Comparison of ENCODE assay signal across 10 mouse cellular contexts in genomic region chr2:29747852-29748251, GRCm38 (mm10). TPM values are rescaled to one million over a fixed set of nuclear protein-coding genes. Genes with fewer than 3 reads are reported as not detected.
DNase-seq lines count a peak whose midpoint lies in the region; ATAC-seq and TF ChIP-seq lines count a peak whose summit lies in the region.
"Had no signal": no experiment of that assay in that cellular context is flagged by ENCODE, and none has a peak within 500 bp of the region (broad histone marks: within the 10 kb centered on the region; RNA-seq: fewer than 3 reads in every experiment).

No protein-coding gene starts in this region.

- H3K9ac ChIP-seq in lung, embryonic 14.5 days, result no peak overlapping the region

- no peak for DNase-seq in gastrocnemius, adult 2 months
- DNase-seq in gastrocnemius, postnatal 36 days, result no peak
- peak; percentile 52 for DNase-seq in lung, embryonic 14.5 days
- DNase-seq in lung, adult 18-20 months, result no peak
- DNase-seq in induced T-regulatory cell, adult 2 months (ENCODE audit: low read depth), result peak; percentile 55
- peak; percentile 46 for DNase-seq in thymus, postnatal 25 days
- no peak for DNase-seq in adrenal gland, postnatal 4 days (ENCODE audit: low spot score in 2 of 2)

- H3K4me3 ChIP-seq in gastrocnemius, adult 2 months, result no peak overlapping the region
- H3K4me3 ChIP-seq in lung, embryonic 14.5 days (ENCODE audit: low read depth, low read length), result no peak overlapping the region

- H3K4me1 ChIP-seq in lung, embryonic 14.5 days (ENCODE audit: insufficient read depth), result 0 out of 2 replicates have a peak, but pooled peaks cover 3% of the 10 kb centered on the region

- ATAC-seq in lung, embryonic 14.5 days (ENCODE audit: insufficient read depth), result no peak
- ATAC-seq in megakaryocyte-erythroid progenitor cell, adult 5-6 weeks (replicated peaks; ENCODE audit: low FRiP score, low TSS enrichment, poor library complexity, severe bottlenecking), result no peak

- no peak overlapping the region for H3K4me2 ChIP-seq in lung, embryonic 14.5 days

- no peak overlapping the region for H3K27ac ChIP-seq in gastrocnemius, adult 2 months
- no peak overlapping the region for H3K27ac ChIP-seq in lung, embryonic 14.5 days (ENCODE audit: low read depth)

- H3K9me3 ChIP-seq in lung, embryonic 14.5 days (ENCODE audit: low read depth, low read length), result no peaks in the 10 kb centered on the region

- 65% methylated on average over 5 of the region's 5 CpGs for WGBS in lung, embryonic 14.5 days

- H3K27me3 ChIP-seq in lung, embryonic 14.5 days (ENCODE audit: insufficient read depth, low read length), result peaks cover 64% of the 10 kb centered on the region

- peak; percentile 40 for TF ChIP-seq CTCF in gastrocnemius, adult 2 months (IDR thresholded peaks at IDR 0.05)
- peak; percentile 43 for TF ChIP-seq CTCF in lung, embryonic 14.5 days (IDR thresholded peaks at IDR 0.05; ENCODE audit: low read depth)

- no peaks in the 10 kb centered on the region for H3K36me3 ChIP-seq in lung, embryonic 14.5 days (ENCODE audit: insufficient read depth)

- intact Hi-C loops in gastrocnemius, adult 2 months (cut with DNase I), result no loop called here
- intact Hi-C loops in gastrocnemius, postnatal 36 days (cut with DNase I), result no loop called here

RNA-seq across cellular contexts. Expression of gene Gm13420, which starts 3.6 kb away (rescaled TPM):
- not detected for total RNA-seq in gastrocnemius, adult 2 months (2021)
- total RNA-seq in gastrocnemius, postnatal 36 days (2021), result not detected
- polyA plus RNA-seq in lung, embryonic 14.5 days (2014; fragmentation: Nextera tagmentation; extraction: Ambion mirVana), result 1.6 and 2.1 TPM in 2 replicates
- not detected in 2 replicates for total RNA-seq in megakaryocyte-erythroid progenitor cell, adult 5-6 weeks (2014; fragmentation: Nextera tagmentation)
- total RNA-seq in megakaryocyte-erythroid progenitor cell, adult 5-6 weeks (2017), result not detected in 2 replicates
- total RNA-seq in adrenal gland, postnatal 4 days (2021), result 1 to 10 TPM in 1 of 2 experiments, not detected in 1; 1.8 TPM

RNA-seq across cellular contexts. Expression of gene Gm13547, which starts 11.3 kb away (rescaled TPM):
- not detected for total RNA-seq in gastrocnemius, adult 2 months (2021)
- not detected for total RNA-seq in gastrocnemius, postnatal 36 days (2021)
- polyA plus RNA-seq in lung, embryonic 14.5 days (2014; fragmentation: Nextera tagmentation; extraction: Ambion mirVana), result not detected in 2 replicates
- 3.6 TPM in 1 of 2 replicates, not detected in the other for total RNA-seq in megakaryocyte-erythroid progenitor cell, adult 5-6 weeks (2014; fragmentation: Nextera tagmentation)
- not detected in 2 replicates for total RNA-seq in megakaryocyte-erythroid progenitor cell, adult 5-6 weeks (2017)
- not detected for total RNA-seq in adrenal gland, postnatal 4 days (2021)
- polyA plus RNA-seq: frontal cortex, adult 2 months; stomach, embryonic 16.5 days had no signal

RNA-seq across cellular contexts. Expression of gene Coq4, which starts 39.4 kb away (rescaled TPM):
- total RNA-seq in gastrocnemius, adult 2 months (2021), result 1 to 10 TPM; 7.9 to 9.7 TPM
- total RNA-seq in gastrocnemius, postnatal 36 days (2021), result 10 to 100 TPM in 1 of 2 experiments, 1 to 10 TPM in 1; 8.1 to 11.2 TPM
- polyA plus RNA-seq in lung, embryonic 14.5 days (2014; fragmentation: Nextera tagmentation; extraction: Ambion mirVana), result 34.1 and 37.5 TPM in 2 replicates
- total RNA-seq in megakaryocyte-erythroid progenitor cell, adult 5-6 weeks (2014; fragmentation: Nextera tagmentation), result 13.6 and 20.9 TPM in 2 replicates
- total RNA-seq in megakaryocyte-erythroid progenitor cell, adult 5-6 weeks (2017), result 4.2 and 7.2 TPM in 2 replicates
- 10 to 100 TPM; 20.3 to 22.5 TPM for total RNA-seq in adrenal gland, postnatal 4 days (2021)

RNA-seq across cellular contexts. Expression of gene Trub2, which starts 40.5 kb away (rescaled TPM):
- 10 to 100 TPM; 28.2 to 29.1 TPM for total RNA-seq in gastrocnemius, adult 2 months (2021)
- 10 to 100 TPM; 21.7 to 24.6 TPM for total RNA-seq in gastrocnemius, postnatal 36 days (2021)
- 30.9 and 32.6 TPM in 2 replicates for polyA plus RNA-seq in lung, embryonic 14.5 days (2014; fragmentation: Nextera tagmentation; extraction: Ambion mirVana)
- total RNA-seq in megakaryocyte-erythroid progenitor cell, adult 5-6 weeks (2014; fragmentation: Nextera tagmentation), result 36.2 and 44.9 TPM in 2 replicates
- total RNA-seq in megakaryocyte-erythroid progenitor cell, adult 5-6 weeks (2017), result 28.5 and 65.2 TPM in 2 replicates
- total RNA-seq in adrenal gland, postnatal 4 days (2021), result 10 to 100 TPM; 56.8 to 57.3 TPM

RNA-seq across cellular contexts. Expression of gene Slc27a4, which starts 54.6 kb away (rescaled TPM):
- 1 to 10 TPM; 6.5 to 9.4 TPM for total RNA-seq in gastrocnemius, adult 2 months (2021)
- 1 to 10 TPM; 7.1 to 7.5 TPM for total RNA-seq in gastrocnemius, postnatal 36 days (2021)
- 11.7 and 12.0 TPM in 2 replicates for polyA plus RNA-seq in lung, embryonic 14.5 days (2014; fragmentation: Nextera tagmentation; extraction: Ambion mirVana)
- 3.6 and 5.5 TPM in 2 replicates for total RNA-seq in megakaryocyte-erythroid progenitor cell, adult 5-6 weeks (2014; fragmentation: Nextera tagmentation)
- total RNA-seq in megakaryocyte-erythroid progenitor cell, adult 5-6 weeks (2017), result 2.1 and 3.3 TPM in 2 replicates
- total RNA-seq in adrenal gland, postnatal 4 days (2021), result 10 to 100 TPM; 31.0 to 34.0 TPM

Comparison
In these comparisons a context has a peak if more than half of its experiments do, and no peak if none do; other contexts are left out.
1. DNase-seq: peak in lung, embryonic 14.5 days (single experiment), induced T-regulatory cell, adult 2 months (single experiment) and thymus, postnatal 25 days (single experiment); none in gastrocnemius, adult 2 months (single experiment), gastrocnemius, postnatal 36 days (0 of 2), lung, adult 18-20 months (0 of 2) and adrenal gland, postnatal 4 days (0 of 2).